Comparison of ENCODE assay signal across 22 mouse cellular contexts in the genomic region with DNA sequence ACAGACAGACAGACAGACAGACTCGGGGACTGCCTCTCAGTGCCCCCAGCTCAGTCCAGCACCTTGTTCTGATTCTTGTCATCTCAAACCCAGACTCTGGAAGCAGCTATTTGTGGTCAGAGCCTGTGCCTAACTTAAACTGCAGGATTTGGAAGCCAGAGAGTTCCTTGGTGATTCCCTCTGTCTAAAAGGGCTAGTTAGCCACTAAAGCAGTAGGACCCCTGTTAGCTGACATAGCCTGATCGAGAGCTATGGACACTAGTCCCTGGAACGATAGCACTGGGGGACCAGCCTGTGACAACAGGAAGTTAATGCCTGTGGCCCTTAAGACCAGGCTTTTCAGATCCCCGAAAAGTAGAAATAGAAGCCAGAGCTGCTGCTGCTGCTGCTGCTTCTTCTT. TPM values are rescaled to one million over a fixed set of nuclear protein-coding genes. Genes with fewer than 3 reads are reported as not detected.
DNase-seq lines count a peak whose midpoint lies in the region; ATAC-seq lines count a peak whose summit lies in the region.
"Had no signal": no experiment of that assay in that cellular context is flagged by ENCODE, and none has a peak within 500 bp of the region (broad histone marks: within the 10 kb centered on the region; RNA-seq: fewer than 3 reads in every experiment).

No protein-coding gene starts in this region.

- no peaks in the 10 kb centered on the region for H3K27me3 ChIP-seq in heart, embryonic 15.5 days
- no peaks in the 10 kb centered on the region for H3K27me3 ChIP-seq in midbrain, embryonic 10.5 days (ENCODE audit: low read depth, poor library complexity, severe bottlenecking)
- no peaks in the 10 kb centered on the region for H3K27me3 ChIP-seq in midbrain, embryonic 16.5 days (ENCODE audit: control insufficient read depth, insufficient read depth, low read depth, low read length)
- H3K27me3 ChIP-seq in liver, embryonic 12.5 days (replicated peaks), result no peaks in the 10 kb centered on the region
- H3K27me3 ChIP-seq in kidney, embryonic 16.5 days (ENCODE audit: insufficient read depth, low read length), result no peaks in the 10 kb centered on the region
- no peaks in the 10 kb centered on the region for H3K27me3 ChIP-seq in limb, embryonic 10.5 days (ENCODE audit: low read depth, poor library complexity, severe bottlenecking)
- H3K27me3 ChIP-seq: hindbrain, embryonic 12.5 days; limb, embryonic 15.5 days; neural tube, embryonic 13.5 days; stomach, embryonic 15.5 days had no signal

- H3K4me1 ChIP-seq in heart, embryonic 15.5 days (replicated peaks), result peaks cover 24% of the 10 kb centered on the region
- no peaks in the 10 kb centered on the region for H3K4me1 ChIP-seq in midbrain, embryonic 10.5 days
- H3K4me1 ChIP-seq in midbrain, embryonic 16.5 days (ENCODE audit: control insufficient read depth, insufficient read depth, low read length), result no peaks in the 10 kb centered on the region
- H3K4me1 ChIP-seq in liver, embryonic 12.5 days, result peaks cover 72% of the 10 kb centered on the region
- peaks cover 6% of the 10 kb centered on the region for H3K4me1 ChIP-seq in kidney, embryonic 16.5 days (ENCODE audit: insufficient read depth, low read length)
- H3K4me1 ChIP-seq in limb, embryonic 10.5 days, result no peaks in the 10 kb centered on the region
- H3K4me1 ChIP-seq: hindbrain, embryonic 12.5 days; limb, embryonic 15.5 days; neural tube, embryonic 13.5 days had no signal

- no peak for DNase-seq in heart, postnatal 14 days
- no peak for DNase-seq in midbrain, embryonic 10.5 days (ENCODE audit: low spot score)
- no peak for DNase-seq in limb, embryonic 10.5 days (ENCODE audit: low spot score)
- DNase-seq: adrenal gland, postnatal 10 days; cerebellum, adult 9-11 months; forebrain, postnatal 0 days; layer of hippocampus, adult 9-11 months had no signal

- 76% methylated on average over 4 of the region's 4 CpGs for WGBS in heart, embryonic 15.5 days
- WGBS in midbrain, embryonic 10.5 days, result 84% methylated on average over 4 of the region's 4 CpGs
- WGBS in midbrain, embryonic 16.5 days, result 72% methylated on average over 4 of the region's 4 CpGs
- WGBS in liver, embryonic 12.5 days (ENCODE audit: insufficient replicate concordance), result 22% methylated on average over 4 of the region's 4 CpGs
- WGBS in kidney, embryonic 16.5 days, result 66% methylated on average over 4 of the region's 4 CpGs
- WGBS in limb, embryonic 10.5 days, result 82% methylated on average over 4 of the region's 4 CpGs

- peak overlapping the region; percentile 91 for H3K27ac ChIP-seq in heart, embryonic 15.5 days
- peak overlapping the region; percentile 46; the same call in 1 of the 2 replicates for H3K27ac ChIP-seq in midbrain, embryonic 10.5 days (replicated peaks)
- no peak overlapping the region for H3K27ac ChIP-seq in midbrain, embryonic 16.5 days (ENCODE audit: low read length)
- H3K27ac ChIP-seq in liver, embryonic 12.5 days, result peak overlapping the region; percentile 96
- H3K27ac ChIP-seq in kidney, embryonic 16.5 days (ENCODE audit: low read length), result no peak overlapping the region
- H3K27ac ChIP-seq in limb, embryonic 10.5 days, result no peak overlapping the region
- H3K27ac ChIP-seq: hindbrain, embryonic 12.5 days; kidney, postnatal 0 days; limb, embryonic 15.5 days; neural tube, embryonic 13.5 days had no signal

- H3K36me3 ChIP-seq in heart, embryonic 15.5 days, result no peaks in the 10 kb centered on the region
- H3K36me3 ChIP-seq in midbrain, embryonic 10.5 days, result no peaks in the 10 kb centered on the region
- H3K36me3 ChIP-seq in midbrain, embryonic 16.5 days (ENCODE audit: control insufficient read depth, insufficient read depth, low read length), result no peaks in the 10 kb centered on the region
- H3K36me3 ChIP-seq in liver, embryonic 12.5 days, result no peaks in the 10 kb centered on the region
- no peaks in the 10 kb centered on the region for H3K36me3 ChIP-seq in kidney, embryonic 16.5 days (ENCODE audit: insufficient read depth, low read length)
- H3K36me3 ChIP-seq in limb, embryonic 10.5 days, result no peaks in the 10 kb centered on the region
- H3K36me3 ChIP-seq: hindbrain, embryonic 12.5 days; limb, embryonic 15.5 days; neural tube, embryonic 13.5 days; stomach, embryonic 15.5 days had no signal

- no peak overlapping the region for H3K9ac ChIP-seq in heart, embryonic 15.5 days
- no peak overlapping the region for H3K9ac ChIP-seq in midbrain, embryonic 16.5 days (ENCODE audit: low read depth, low read length)
- H3K9ac ChIP-seq in liver, embryonic 12.5 days, result peak overlapping the region; percentile 55
- H3K9ac ChIP-seq in kidney, embryonic 16.5 days (replicated peaks; ENCODE audit: low read length), result no peak overlapping the region
- H3K9ac ChIP-seq: forebrain, postnatal 0 days; hindbrain, embryonic 12.5 days; limb, embryonic 15.5 days; neural tube, embryonic 13.5 days; stomach, embryonic 15.5 days had no signal

- no peaks in the 10 kb centered on the region for H3K9me3 ChIP-seq in heart, embryonic 15.5 days (replicated peaks)
- no peaks in the 10 kb centered on the region for H3K9me3 ChIP-seq in midbrain, embryonic 10.5 days (replicated peaks)
- H3K9me3 ChIP-seq in midbrain, embryonic 16.5 days (replicated peaks; ENCODE audit: control insufficient read depth, low read length, poor library complexity, severe bottlenecking), result no peaks in the 10 kb centered on the region
- H3K9me3 ChIP-seq in liver, embryonic 12.5 days (replicated peaks), result no peaks in the 10 kb centered on the region
- no peaks in the 10 kb centered on the region; the same call in 1 of the 2 replicates for H3K9me3 ChIP-seq in kidney, embryonic 16.5 days (ENCODE audit: low read length)
- no peaks in the 10 kb centered on the region for H3K9me3 ChIP-seq in limb, embryonic 10.5 days (replicated peaks)
- H3K9me3 ChIP-seq: hindbrain, embryonic 12.5 days; limb, embryonic 15.5 days; neural tube, embryonic 13.5 days; stomach, embryonic 15.5 days had no signal

- no peak overlapping the region for H3K4me2 ChIP-seq in heart, embryonic 15.5 days
- no peak overlapping the region for H3K4me2 ChIP-seq in midbrain, embryonic 16.5 days (ENCODE audit: low read length)
- peak overlapping the region; percentile 61 for H3K4me2 ChIP-seq in liver, embryonic 12.5 days
- no peak overlapping the region for H3K4me2 ChIP-seq in kidney, embryonic 16.5 days (replicated peaks; ENCODE audit: low read depth, low read length)
- H3K4me2 ChIP-seq: hindbrain, embryonic 12.5 days; limb, embryonic 15.5 days; neural tube, embryonic 13.5 days; stomach, embryonic 15.5 days had no signal

- H3K4me3 ChIP-seq in heart, embryonic 15.5 days, result no peak overlapping the region
- no peak overlapping the region for H3K4me3 ChIP-seq in midbrain, embryonic 10.5 days
- H3K4me3 ChIP-seq in midbrain, embryonic 16.5 days (ENCODE audit: low read depth, low read length), result no peak overlapping the region
- no peak overlapping the region for H3K4me3 ChIP-seq in liver, embryonic 12.5 days
- H3K4me3 ChIP-seq in kidney, embryonic 16.5 days (ENCODE audit: low read length), result no peak overlapping the region
- H3K4me3 ChIP-seq in limb, embryonic 10.5 days, result no peak overlapping the region
- H3K4me3 ChIP-seq: hindbrain, embryonic 12.5 days; limb, embryonic 15.5 days; neural tube, embryonic 13.5 days; stomach, embryonic 15.5 days had no signal

- no peak for ATAC-seq in heart, embryonic 15.5 days (replicated peaks; ENCODE audit: insufficient number of reproducible peaks, insufficient read depth, low FRiP score, low read depth)
- ATAC-seq in midbrain, embryonic 16.5 days, result no peak
- no peak for ATAC-seq in liver, embryonic 12.5 days
- no peak for ATAC-seq in kidney, embryonic 16.5 days (ENCODE audit: low FRiP score, low TSS enrichment)
- ATAC-seq: CD4-positive, CD25-positive, alpha-beta regulatory T cell, adult 4 months; forebrain, postnatal 0 days had no signal

- intact Hi-C loops in heart, postnatal 14 days (cut with DNase I), result no loop called here

RNA-seq across cellular contexts. Expression of a gene that starts 25.6 kb away (rescaled TPM):
- polyA plus RNA-seq in heart, embryonic 15.5 days (2015; fragmentation: Nextera tagmentation; extraction: Ambion mirVana), result 2.1 and 6.4 TPM in 2 replicates
- under 1 TPM in 1 of 2 experiments, not detected in 1; 0.81 TPM for total RNA-seq in heart, postnatal 14 days (2021)
- polyA plus RNA-seq in midbrain, embryonic 10.5 days (2016; fragmentation: Nextera tagmentation; extraction: Ambion mirVana), result not detected in 2 replicates
- polyA plus RNA-seq in midbrain, embryonic 16.5 days (2015; fragmentation: Nextera tagmentation; extraction: Ambion mirVana), result 0.19 and 0.26 TPM in 2 replicates
- not detected in 2 replicates for polyA plus RNA-seq in liver, embryonic 12.5 days (2016; fragmentation: Nextera tagmentation; extraction: Ambion mirVana)
- polyA plus RNA-seq in kidney, embryonic 16.5 days (2015; fragmentation: Nextera tagmentation; extraction: Ambion mirVana), result 5.4 TPM in 1 of 2 replicates, not detected in the other
- not detected in 2 replicates for polyA plus RNA-seq in limb, embryonic 10.5 days (2016; fragmentation: Nextera tagmentation; extraction: Ambion mirVana)
- total RNA-seq: forebrain, postnatal 0 days; gastrocnemius, adult 8-10 months; left cerebral cortex, postnatal 10 days; megakaryocyte progenitor cell, adult 5-6 weeks; monocyte, adult 5-6 weeks had no signal
- polyA plus RNA-seq: CD4-positive, CD25-positive, alpha-beta regulatory T cell, adult 4 months; hindbrain, embryonic 12.5 days; kidney, postnatal 0 days; limb, embryonic 15.5 days; thymus, postnatal 0 days had no signal

RNA-seq across cellular contexts. Expression of a gene that starts 43.5 kb away (rescaled TPM):
- polyA plus RNA-seq in heart, embryonic 15.5 days (2015; fragmentation: Nextera tagmentation; extraction: Ambion mirVana), result 14.0 and 17.4 TPM in 2 replicates
- total RNA-seq in heart, postnatal 14 days (2021), result 10 to 100 TPM; 10.1 to 11.3 TPM
- polyA plus RNA-seq in midbrain, embryonic 10.5 days (2016; fragmentation: Nextera tagmentation; extraction: Ambion mirVana), result 9.2 and 11.2 TPM in 2 replicates
- polyA plus RNA-seq in midbrain, embryonic 16.5 days (2015; fragmentation: Nextera tagmentation; extraction: Ambion mirVana), result 1.8 and 2.1 TPM in 2 replicates
- 2.0 and 2.1 TPM in 2 replicates for polyA plus RNA-seq in liver, embryonic 12.5 days (2016; fragmentation: Nextera tagmentation; extraction: Ambion mirVana)
- polyA plus RNA-seq in kidney, embryonic 16.5 days (2015; fragmentation: Nextera tagmentation; extraction: Ambion mirVana), result 24.2 and 25.3 TPM in 2 replicates
- polyA plus RNA-seq in limb, embryonic 10.5 days (2016; fragmentation: Nextera tagmentation; extraction: Ambion mirVana), result 24.9 and 28.0 TPM in 2 replicates
- total RNA-seq: megakaryocyte progenitor cell, adult 5-6 weeks; monocyte, adult 5-6 weeks had no signal
- polyA plus RNA-seq: CD4-positive, CD25-positive, alpha-beta regulatory T cell, adult 4 months had no signal

Comparison
In these comparisons a context has a peak if more than half of its experiments do, and no peak if none do; other contexts are left out.
1. H3K27ac ChIP-seq: peak in heart, embryonic 15.5 days (single experiment), midbrain, embryonic 10.5 days (single experiment) and liver, embryonic 12.5 days (single experiment); none in midbrain, embryonic 16.5 days (single experiment), kidney, embryonic 16.5 days (single experiment) and limb, embryonic 10.5 days (single experiment).